Mouse (Mus musculus): ENCODE results near the gene Calhm3. TPM values are rescaled to one million over a fixed set of nuclear protein-coding genes. Genes with fewer than 3 reads are reported as not detected.

The Calhm3 gene
- polyA plus RNA-seq, 1 experiment from 2014 or later = not detected

DNA sequence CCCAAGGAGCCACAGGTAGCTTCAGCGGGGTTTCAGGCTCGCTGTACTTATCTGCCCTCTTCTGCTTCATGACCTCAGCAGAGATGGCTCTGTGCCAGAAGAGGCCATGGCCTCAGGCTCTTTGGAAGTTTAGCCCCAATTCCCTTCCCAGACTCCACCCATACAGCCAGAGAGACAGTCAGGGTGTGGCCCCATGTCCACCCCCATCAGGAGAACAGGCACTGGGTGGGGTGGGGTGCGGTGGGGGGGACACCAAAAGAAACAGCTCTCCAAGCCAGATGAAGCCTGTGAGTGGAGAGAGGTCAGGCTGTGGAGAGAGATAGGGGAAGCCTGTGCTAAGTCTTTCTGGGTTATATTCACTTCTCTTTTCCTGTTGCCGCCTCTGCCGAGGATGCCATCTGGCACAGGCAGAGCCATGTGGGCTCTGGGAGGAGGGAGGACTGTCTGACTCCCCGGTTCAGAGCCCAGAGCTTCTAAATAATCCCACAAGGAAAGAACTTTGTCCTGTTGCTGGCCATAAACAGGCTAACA is 20.4 kb downstream of the Calhm3 start:
- 57% methylated on average over 6 of the region's 6 CpGs for WGBS
- Histone ChIP-seq H3K27me3 (replicated peaks) (peaks cover 11% of the 10 kb centered on the region; the same call in 1 of the 2 replicates), H3K4me3 (no peak overlapping the region), H3K9me3 (no peaks in the 10 kb centered on the region), H3K4me2 (replicated peaks) (peak overlapping the region; percentile 53), H3K4me1 (peaks cover 16% of the 10 kb centered on the region; the same call in 1 of the 2 replicates), H3K36me3 (peaks cover 17% of the 10 kb centered on the region), H3K9ac (no peak overlapping the region), H3K27ac (no peak overlapping the region)
- no peak for ATAC-seq (ENCODE audit: low FRiP score, low read depth)

GRCm38 (mm10) chr19:47136170-47136569 is 21.4 kb downstream of the Calhm3 start:
- H3K4me1 ChIP-seq = peaks cover 16% of the 10 kb centered on the region; the same call in 1 of the 2 replicates
- H3K27ac ChIP-seq = no peak overlapping the region
- H3K27me3 ChIP-seq (replicated peaks) = peaks cover 11% of the 10 kb centered on the region; the same call in 1 of the 2 replicates
- H3K9ac ChIP-seq = no peak overlapping the region
- H3K9me3 ChIP-seq = no peaks in the 10 kb centered on the region
- no peak overlapping the region for H3K4me2 ChIP-seq (replicated peaks)
- peaks cover 27% of the 10 kb centered on the region for H3K36me3 ChIP-seq
- ATAC-seq (ENCODE audit: low FRiP score, low read depth) = no peak
- WGBS = 88% methylated on average over 5 of the region's 5 CpGs
- no peak overlapping the region for H3K4me3 ChIP-seq

DNA sequence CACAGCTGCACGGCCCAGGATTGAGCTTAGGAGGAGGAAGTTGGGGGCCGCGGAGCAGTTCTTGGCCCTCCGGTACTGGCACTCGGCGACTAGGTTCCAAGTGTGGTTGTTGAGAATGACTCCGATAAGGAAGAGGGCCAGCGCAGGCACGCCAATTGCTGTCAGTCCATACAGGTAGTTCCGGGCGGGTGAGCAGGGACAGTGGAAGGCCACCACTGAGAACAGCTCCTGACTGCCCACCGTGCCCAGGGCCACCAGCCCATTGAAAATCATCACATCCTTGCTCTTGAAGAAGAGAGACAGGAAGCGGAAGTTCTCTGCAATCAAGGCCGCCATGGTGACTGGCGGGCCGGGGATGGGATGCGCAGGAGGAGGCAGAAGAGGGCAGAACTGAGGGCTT is 22.0 kb downstream of the Calhm3 start:
- 90% methylated on average over 17 of the region's 17 CpGs for WGBS
- H3K27ac ChIP-seq = no peak overlapping the region
- no peaks in the 10 kb centered on the region for H3K9me3 ChIP-seq
- no peak overlapping the region for H3K9ac ChIP-seq
- no peak for ATAC-seq (ENCODE audit: low FRiP score, low read depth)
- peaks cover 33% of the 10 kb centered on the region for H3K36me3 ChIP-seq
- H3K27me3 ChIP-seq (replicated peaks) = peaks cover 11% of the 10 kb centered on the region; the same call in 1 of the 2 replicates
- H3K4me2 ChIP-seq (replicated peaks) = no peak overlapping the region
- H3K4me1 ChIP-seq = peaks cover 16% of the 10 kb centered on the region; the same call in 1 of the 2 replicates
- no peak overlapping the region for H3K4me3 ChIP-seq

DNA sequence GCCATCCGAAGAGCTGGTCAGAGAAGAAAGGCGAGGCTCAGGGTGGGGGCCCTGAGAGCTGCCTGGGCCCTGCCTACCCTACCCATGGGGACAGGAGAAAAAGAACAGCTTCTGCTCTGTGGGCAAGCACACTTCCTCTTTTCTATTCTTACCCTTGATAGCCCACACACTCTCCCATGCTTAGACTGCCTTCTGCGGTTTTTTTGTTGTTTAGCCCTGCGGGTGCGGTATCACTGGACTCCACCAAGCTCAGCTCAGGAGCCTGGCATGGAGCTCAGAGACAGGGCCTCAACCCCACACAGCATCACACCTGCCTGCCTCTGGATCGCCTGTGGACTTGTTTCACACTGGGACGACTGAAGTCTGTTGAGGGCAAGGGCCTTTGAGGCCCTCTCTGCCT is 24.4 kb downstream of the Calhm3 start:
- WGBS = 90% methylated on average over 7 of the region's 7 CpGs
- H3K4me1 ChIP-seq = peaks cover 16% of the 10 kb centered on the region; the same call in 1 of the 2 replicates
- H3K27me3 ChIP-seq (replicated peaks) = 0 out of 2 replicates have a peak, but pooled peaks cover under 1% of the 10 kb centered on the region
- no peak overlapping the region for H3K4me3 ChIP-seq
- H3K9ac ChIP-seq = no peak overlapping the region
- no peaks in the 10 kb centered on the region for H3K9me3 ChIP-seq
- H3K4me2 ChIP-seq (replicated peaks) = no peak overlapping the region
- ATAC-seq (ENCODE audit: low FRiP score, low read depth) = no peak
- peaks cover 57% of the 10 kb centered on the region for H3K36me3 ChIP-seq
- no peak overlapping the region for H3K27ac ChIP-seq

DNA sequence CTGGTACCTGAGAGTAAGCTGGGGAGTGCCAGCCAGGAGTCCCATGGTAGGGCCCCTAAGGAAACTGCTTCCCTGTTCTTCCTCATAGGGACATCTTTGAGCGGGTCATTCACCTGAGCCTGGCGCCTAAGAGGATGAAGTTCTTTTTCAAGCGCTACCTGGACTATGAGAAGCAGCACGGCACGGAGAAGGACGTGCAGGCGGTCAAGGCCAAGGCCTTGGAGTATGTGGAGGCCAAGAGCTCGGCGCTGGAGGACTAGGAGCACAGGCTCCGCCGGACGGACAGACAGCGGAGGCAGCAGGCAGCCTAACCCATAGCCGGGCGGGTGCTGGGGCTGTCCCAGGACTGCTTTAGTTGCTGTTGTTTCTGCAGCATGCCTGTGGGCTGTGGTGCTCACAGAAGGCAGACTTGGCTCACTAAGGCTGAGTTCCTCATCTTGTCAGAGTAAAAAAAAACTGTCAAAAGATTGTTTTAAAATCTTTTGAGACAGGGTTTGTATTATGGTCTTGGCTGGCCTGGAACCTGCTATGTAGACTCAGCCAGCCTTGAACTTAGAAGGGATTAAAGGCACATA is 26.9 kb downstream of the Calhm3 start:
- Histone ChIP-seq H3K27ac (no peak overlapping the region), H3K36me3 (peaks cover 81% of the 10 kb centered on the region), H3K27me3 (replicated peaks) (no peaks in the 10 kb centered on the region), H3K4me2 (replicated peaks) (no peak overlapping the region), H3K4me3 (no peak overlapping the region), H3K9me3 (no peaks in the 10 kb centered on the region), H3K9ac (no peak overlapping the region), H3K4me1 (no peaks in the 10 kb centered on the region)
- ATAC-seq (ENCODE audit: low FRiP score, low read depth) = no peak
- WGBS = 94% methylated on average over 15 of the region's 15 CpGs

DNA sequence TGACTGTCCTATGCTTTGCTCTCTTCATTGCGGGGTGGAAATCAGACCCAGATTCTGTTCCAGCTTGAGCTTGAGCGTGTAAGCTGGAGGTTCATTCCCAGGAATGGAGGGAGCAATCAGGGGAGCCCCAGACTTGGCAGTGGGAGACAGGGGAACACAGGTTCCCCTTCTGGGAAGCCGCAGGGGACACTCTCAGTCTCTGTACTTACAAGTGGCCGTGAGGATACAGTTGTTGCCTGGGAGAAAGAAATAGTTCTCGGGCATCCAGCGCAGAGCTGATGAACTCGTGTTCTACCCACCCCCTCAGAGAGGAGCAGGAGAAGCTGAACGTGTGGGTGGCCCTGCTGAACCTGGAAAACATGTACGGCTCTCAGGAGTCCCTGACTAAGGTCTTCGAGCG is 28.7 kb downstream of the Calhm3 start:
- no peak overlapping the region for H3K9ac ChIP-seq
- no peaks in the 10 kb centered on the region for H3K27me3 ChIP-seq (replicated peaks)
- 93% methylated on average over 11 of the region's 11 CpGs for WGBS
- no peak overlapping the region for H3K27ac ChIP-seq
- no peaks in the 10 kb centered on the region for H3K9me3 ChIP-seq
- H3K4me3 ChIP-seq = no peak overlapping the region
- peaks cover 97% of the 10 kb centered on the region for H3K36me3 ChIP-seq
- H3K4me1 ChIP-seq = no peaks in the 10 kb centered on the region
- no peak for ATAC-seq (ENCODE audit: low FRiP score, low read depth)
- no peak overlapping the region for H3K4me2 ChIP-seq (replicated peaks)

- 93% methylated on average over 10 of the region's 10 CpGs for WGBS
- H3K4me2 ChIP-seq (replicated peaks) = no peak overlapping the region
- H3K36me3 ChIP-seq = peaks cover 90% of the 10 kb centered on the region
- no peaks in the 10 kb centered on the region for H3K4me1 ChIP-seq
- no peak overlapping the region for H3K27ac ChIP-seq
- no peaks in the 10 kb centered on the region for H3K27me3 ChIP-seq (replicated peaks)
- no peak overlapping the region for H3K4me3 ChIP-seq
- H3K9me3 ChIP-seq = no peaks in the 10 kb centered on the region
- no peak for ATAC-seq (ENCODE audit: low FRiP score, low read depth)
- H3K9ac ChIP-seq = no peak overlapping the region
Observed at GRCm38 (mm10) chr19:47128164-47128563, 29.4 kb downstream of the Calhm3 start.

DNA sequence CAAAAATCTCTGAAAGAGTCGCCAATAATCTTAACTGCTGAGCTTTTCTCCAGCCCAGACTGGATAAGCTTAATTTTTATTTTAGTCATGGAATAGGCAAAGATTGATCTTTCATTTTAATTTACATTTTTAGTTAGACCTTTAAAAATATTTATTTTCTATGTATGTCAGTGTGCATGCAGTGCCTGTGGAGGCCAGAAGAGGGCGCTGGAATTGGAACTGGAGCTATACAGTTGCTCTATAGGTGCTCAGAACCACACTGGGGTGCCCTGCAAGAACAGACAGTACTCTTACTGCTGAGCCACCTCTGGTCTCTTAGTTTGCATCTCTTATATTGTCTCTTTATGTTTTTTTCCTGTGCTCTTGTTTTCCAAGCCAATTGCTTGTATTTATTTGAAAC is 34.8 kb downstream of the Calhm3 start:
- Histone ChIP-seq H3K36me3 (peaks cover 66% of the 10 kb centered on the region), H3K27ac (no peak overlapping the region)

DNA sequence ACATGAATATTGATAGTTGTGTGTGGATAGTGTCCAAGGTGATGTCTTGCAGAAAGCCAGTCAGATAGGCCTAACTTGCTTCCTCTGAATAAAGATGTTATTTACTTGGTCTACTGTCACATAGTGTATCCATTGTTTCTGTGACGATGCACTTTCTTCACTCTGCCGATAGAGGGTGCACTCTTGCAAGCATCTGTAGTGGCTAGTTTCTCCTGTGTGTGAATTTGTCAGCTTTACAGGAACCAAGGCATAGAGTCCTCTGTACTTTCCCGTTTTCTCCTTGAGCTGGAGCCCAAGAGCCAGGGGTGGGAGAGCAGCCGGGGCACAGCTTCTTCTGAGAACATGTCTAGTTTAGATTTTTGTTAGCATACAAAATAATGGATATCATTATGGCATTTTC is 36.5 kb downstream of the Calhm3 start:
- H3K4me2 ChIP-seq (replicated peaks) = no peak overlapping the region
- no peak overlapping the region for H3K9ac ChIP-seq
- ATAC-seq (ENCODE audit: low FRiP score, low read depth) = no peak
- no peak overlapping the region for H3K27ac ChIP-seq
- no peaks in the 10 kb centered on the region for H3K4me1 ChIP-seq
- WGBS = 49% methylated on average over 4 of the region's 4 CpGs
- no peaks in the 10 kb centered on the region for H3K9me3 ChIP-seq
- H3K4me3 ChIP-seq = no peak overlapping the region
- H3K36me3 ChIP-seq = peaks cover 66% of the 10 kb centered on the region
- no peaks in the 10 kb centered on the region for H3K27me3 ChIP-seq (replicated peaks)

More for the DNA sequence above, 34.8 kb downstream of the Calhm3 start:
- Histone ChIP-seq H3K27me3 (replicated peaks) (no peaks in the 10 kb centered on the region), H3K9me3 (no peaks in the 10 kb centered on the region), H3K4me1 (no peaks in the 10 kb centered on the region), H3K4me3 (no peak overlapping the region), H3K9ac (no peak overlapping the region), H3K4me2 (replicated peaks) (no peak overlapping the region)
- ATAC-seq (ENCODE audit: low FRiP score, low read depth) = no peak
- 20% methylated on average over 2 of the region's 2 CpGs for WGBS

DNA sequence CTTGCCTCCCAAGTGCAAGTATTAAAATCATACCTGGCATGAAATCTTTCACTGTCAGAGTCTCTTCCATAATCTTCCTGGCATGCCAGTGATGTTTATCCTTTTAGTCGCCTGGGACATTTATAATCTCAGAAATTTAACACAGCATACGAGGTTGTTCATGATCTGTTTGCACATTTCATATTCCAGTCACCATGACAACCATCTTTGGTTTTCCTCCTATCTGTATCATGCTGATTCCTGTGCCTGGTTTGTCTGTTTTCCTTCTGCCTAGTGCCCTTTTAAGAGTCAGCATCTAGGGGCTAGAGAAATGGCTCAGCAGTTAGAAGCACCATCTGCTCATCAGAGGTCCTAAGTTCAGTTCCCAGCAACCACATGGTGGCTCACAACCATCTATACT is 38.9 kb downstream of the Calhm3 start:
- Histone ChIP-seq H3K27ac (no peak overlapping the region), H3K27me3 (replicated peaks) (no peaks in the 10 kb centered on the region), H3K4me1 (no peaks in the 10 kb centered on the region), H3K4me2 (replicated peaks) (no peak overlapping the region), H3K9me3 (no peaks in the 10 kb centered on the region), H3K4me3 (no peak overlapping the region), H3K9ac (no peak overlapping the region), H3K36me3 (peaks cover 70% of the 10 kb centered on the region)
- WGBS = 91% methylated on average over 2 of the region's 2 CpGs
- no peak for ATAC-seq (ENCODE audit: low FRiP score, low read depth)

GRCm38 (mm10) chr19:47104641-47105271 is 52.8 kb downstream of the Calhm3 start:
- H3K9me3 ChIP-seq = no peaks in the 10 kb centered on the region
- no peak overlapping the region for H3K9ac ChIP-seq
- no peak for ATAC-seq (ENCODE audit: low FRiP score, low read depth)
- no peaks in the 10 kb centered on the region for H3K27me3 ChIP-seq (replicated peaks)
- WGBS = 93% methylated on average over 9 of the region's 9 CpGs
- H3K4me3 ChIP-seq = no peak overlapping the region
- peaks cover 98% of the 10 kb centered on the region for H3K36me3 ChIP-seq
- H3K4me1 ChIP-seq = no peaks in the 10 kb centered on the region
- H3K27ac ChIP-seq = no peak overlapping the region
- no peak overlapping the region for H3K4me2 ChIP-seq (replicated peaks)

All from neural tube, embryonic 12.5 days (tissue).